Mouse (Mus musculus) frontal cortex, postnatal 25 days (tissue): ENCODE measurements around the gene Tln2.

Experiments used
- DNase-seq, 2 experiments: peaks; one replicate each; pipeline ENCODE4 v3.0.0; 2022; ENCODE audit warnings: low spot score in 2 of 2

The Tln2 gene

DNA sequence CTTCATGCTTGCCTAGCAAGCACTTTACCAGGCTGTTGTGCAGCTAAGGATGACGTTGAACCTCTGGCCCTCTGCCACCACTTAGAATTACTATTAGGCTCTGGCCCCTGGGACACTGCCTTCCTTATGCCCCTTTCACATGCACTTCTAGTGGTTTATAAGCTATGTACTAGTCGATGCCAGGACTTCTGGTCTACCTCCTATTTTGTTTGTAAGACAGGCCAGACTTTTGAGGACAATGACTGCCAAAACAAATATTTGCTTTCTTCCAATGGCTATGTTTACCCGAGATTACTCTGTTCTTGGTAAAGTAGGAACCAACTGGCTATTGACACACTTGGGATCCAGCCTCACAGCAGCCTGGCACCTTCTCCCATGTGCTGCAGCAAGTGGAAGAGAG, 82.1 kb downstream of the Tln2 start:
- DNase-seq, result no peak

DNA sequence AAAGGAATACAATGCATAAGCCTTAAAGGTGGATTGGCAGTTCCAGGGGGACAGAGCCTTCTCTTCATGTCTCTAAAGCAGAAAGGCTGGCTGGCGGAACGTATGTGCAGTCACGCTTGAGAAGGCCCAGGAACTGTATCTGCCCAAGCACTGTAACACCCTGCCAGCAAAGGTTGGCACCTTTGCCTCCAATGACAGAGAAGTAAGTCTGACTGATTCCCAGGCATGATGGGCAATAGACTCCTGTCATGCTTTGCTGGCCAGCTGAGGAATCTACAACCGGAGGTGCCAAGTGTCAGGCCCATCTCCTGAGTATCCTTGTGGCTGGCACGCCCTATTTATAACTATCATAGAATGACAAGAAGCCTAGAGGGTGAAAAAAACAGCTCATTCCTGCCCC, 83.3 kb downstream of the Tln2 start:
- DNase-seq, result no peak

GRCm38 (mm10) chr9:67463440-67464122, 95.9 kb downstream of the Tln2 start:
- no peak for DNase-seq

DNA sequence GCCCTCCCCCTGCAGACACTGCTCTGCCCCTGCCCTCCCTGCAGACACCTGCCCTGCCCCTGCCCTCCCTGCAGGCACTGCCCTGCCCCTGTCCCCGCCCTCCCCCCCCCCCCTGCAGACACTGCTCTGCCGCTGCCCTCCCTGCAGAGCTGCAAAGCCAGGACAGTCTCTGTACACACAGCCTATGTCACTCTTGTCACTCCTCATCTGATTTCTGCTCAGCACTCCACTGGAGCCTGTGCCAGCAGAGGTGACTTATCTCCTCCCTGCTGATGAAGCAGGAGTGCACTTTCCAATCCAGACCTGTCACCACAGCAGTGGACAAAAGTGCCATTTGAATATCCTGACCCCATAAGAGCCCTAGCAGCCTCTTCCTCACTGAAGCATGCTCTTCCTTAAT, 118.0 kb downstream of the Tln2 start:
- no peak for DNase-seq

DNA sequence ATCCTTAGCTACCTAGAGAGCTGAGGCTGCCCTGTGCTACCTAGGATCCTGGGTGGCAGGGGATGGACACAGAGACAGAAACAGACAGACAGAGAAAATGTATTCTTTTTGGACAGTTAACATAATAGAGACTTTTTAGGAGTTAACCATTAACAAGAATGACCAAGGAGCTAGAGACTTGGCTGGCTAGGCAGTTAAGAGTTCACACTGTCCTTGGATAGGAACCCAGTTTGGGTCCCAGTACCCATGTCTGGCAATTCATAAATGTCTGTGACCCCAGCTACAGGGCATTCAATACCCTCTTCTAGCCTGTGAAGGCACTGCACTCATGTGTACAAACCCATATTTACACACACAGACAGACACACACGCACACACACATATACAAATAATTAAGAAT, 122.0 kb downstream of the Tln2 start:
- no peak for DNase-seq

DNA sequence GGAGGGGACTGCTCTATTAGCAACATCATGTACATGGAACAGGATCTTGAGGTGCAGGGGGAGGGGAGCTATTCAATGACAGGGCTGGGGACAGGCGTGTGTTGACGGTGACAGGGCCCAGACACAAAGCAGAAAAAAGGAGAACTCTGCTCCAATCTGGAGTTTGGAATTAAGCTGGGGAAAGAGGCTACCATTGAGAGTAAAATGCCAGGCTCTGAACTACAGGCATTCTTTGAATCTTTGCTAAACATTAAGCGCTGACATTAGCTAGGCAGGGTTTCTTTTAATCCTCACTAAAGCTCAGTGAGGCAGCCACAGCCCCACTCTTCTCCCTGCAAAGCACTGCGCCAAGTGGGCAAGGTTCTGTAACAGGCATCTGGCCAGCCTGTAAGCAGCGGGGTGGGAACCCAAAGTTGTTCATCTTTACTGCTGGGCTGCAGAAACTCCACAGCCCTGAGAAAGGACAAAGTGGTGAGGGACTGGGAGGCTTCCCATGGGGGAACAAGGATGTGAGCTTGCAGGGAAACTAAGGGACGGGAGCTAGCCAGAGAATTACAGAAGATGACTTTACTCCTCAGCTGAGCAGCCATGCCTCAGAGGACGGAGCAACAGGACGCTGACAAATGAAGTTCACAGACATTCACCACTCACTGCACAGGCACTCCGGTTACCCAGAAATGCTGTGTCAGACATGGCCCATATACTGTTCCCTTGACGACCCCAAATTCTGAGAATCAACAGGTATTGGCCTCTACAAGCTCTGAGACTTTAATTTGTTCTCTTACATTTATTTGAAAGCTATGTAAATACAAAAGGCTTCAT, 124.0 kb downstream of the Tln2 start:
- DNase-seq, result no peak

- no peak for DNase-seq
These were observed 130.2 kb downstream of the Tln2 start for GRCm38 (mm10) chr9:67429199-67429892.

GRCm38 (mm10) chr9:67428306-67429047, 131.0 kb downstream of the Tln2 start:
- no peak for DNase-seq

GRCm38 (mm10) chr9:67426304-67426703, 133.2 kb downstream of the Tln2 start:
- DNase-seq, result no peak

DNA sequence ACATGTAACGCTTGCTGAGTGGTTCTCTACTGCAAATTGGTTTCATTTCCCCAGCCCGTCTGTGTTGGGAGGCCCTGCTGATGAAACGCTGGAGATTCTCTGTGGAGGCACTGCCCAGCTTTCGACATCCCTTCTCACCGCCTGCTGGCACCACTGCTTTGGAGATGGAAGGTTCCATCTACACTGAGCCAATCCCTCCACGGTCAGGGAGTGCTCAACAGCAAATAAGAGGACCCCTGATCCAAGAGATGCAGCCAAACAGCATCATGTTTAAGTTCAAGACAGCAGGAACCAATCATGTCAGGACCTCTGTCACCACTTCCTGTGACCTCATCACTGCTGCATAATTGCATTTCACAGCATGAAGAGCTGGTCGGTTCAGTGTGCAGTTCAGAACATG, 135.4 kb downstream of the Tln2 start:
- DNase-seq, result no peak

GRCm38 (mm10) chr9:67418092-67418491, 141.4 kb downstream of the Tln2 start:
- DNase-seq, result no peak

- no peak for DNase-seq
These were observed 148.8 kb downstream of the Tln2 start for GRCm38 (mm10) chr9:67410667-67411066.

DNA sequence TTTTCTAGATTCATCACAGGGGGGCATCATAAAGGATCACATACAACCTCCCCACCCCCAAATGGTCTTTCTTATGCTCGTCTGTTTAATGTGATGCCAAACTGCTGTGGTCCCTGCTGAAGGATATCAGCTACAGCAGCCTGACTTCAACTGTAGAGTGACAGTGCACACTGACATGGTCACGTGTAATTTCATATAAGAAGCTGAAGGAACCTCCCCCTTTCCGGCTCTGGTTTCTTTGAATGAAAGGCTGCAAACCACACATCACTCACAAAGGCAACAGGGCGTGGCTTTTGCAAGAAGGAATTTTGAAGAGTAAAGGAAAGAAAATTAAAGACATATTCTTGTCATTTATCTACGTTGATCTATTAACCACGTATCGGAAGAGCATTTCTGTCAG, 154.8 kb downstream of the Tln2 start:
- no peak for DNase-seq

DNA sequence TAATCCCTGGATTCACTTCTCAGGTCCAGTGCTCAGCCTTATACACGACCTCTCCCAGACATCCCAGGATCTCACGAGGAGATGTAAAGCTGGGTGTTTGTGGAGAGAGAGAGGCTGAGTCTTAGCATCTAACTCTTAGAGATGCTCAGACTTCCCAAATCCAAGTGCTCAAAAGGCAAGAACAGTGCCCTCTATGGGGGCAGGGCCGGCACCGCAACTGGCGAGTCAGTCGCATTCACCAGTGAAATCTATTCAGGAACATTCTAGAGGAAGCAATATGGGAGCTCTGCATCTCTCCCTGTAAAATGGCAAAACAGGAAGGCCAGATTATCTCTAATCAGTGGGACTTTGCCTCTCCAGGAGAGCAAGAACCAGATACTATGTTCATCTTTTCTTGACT, 159.9 kb downstream of the Tln2 start:
- DNase-seq, result no peak

GRCm38 (mm10) chr9:67397756-67398155, 161.7 kb downstream of the Tln2 start:
- DNase-seq, result no peak

DNA sequence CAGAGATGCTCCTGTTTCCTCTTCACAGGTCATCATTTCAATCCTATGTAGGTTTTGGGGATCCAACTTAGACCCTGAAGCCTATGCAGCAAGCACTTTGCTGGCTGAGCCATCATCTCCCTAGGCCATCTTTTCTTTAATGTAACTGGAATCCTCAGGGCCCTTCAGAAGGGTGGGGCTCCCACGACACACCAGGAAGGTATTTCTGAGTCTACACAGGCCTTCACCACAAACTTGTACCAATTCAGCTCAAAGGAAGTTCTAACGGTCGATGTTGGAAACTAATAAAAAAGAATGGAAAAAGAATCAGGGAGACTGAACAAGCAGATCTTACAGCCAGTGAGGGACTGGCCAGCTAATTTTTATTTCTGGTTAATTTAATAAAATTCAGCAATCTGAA, 163.1 kb downstream of the Tln2 start:
- no peak for DNase-seq

- DNase-seq, result no peak
These were observed 175.4 kb downstream of the Tln2 start for GRCm38 (mm10) chr9:67384028-67384590.

DNA sequence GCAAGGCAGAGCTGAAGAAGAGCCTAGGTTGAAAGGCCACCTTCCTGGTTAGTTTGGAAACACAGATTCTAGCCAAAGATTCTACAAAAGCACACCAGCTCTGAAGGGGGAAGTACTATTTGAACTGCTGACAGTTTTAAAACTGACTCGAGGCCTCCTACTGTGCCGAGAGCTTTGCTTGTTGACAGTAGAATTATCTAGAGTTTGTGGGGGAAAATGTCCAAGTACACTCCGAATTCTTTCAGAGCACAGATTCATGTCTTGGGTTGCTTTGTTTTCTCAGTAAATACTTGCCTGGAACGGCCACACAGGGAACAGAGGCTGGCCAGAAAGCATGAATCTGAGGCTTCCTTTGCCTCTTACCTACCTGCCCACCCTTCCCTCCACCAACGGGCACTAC, 179.4 kb downstream of the Tln2 start:
- no peak for DNase-seq

GRCm38 (mm10) chr9:67378772-67379171, 180.7 kb downstream of the Tln2 start:
- no peak for DNase-seq

- DNase-seq, result no peak
These were observed 191.4 kb downstream of the Tln2 start for GRCm38 (mm10) chr9:67368078-67368477.

- DNase-seq, result no peak
These were observed 197.0 kb downstream of the Tln2 start for GRCm38 (mm10) chr9:67362511-67362910.

GRCm38 (mm10) chr9:67362053-67362452, 197.4 kb downstream of the Tln2 start:
- DNase-seq, result no peak
